Mouse (Mus musculus) heart, adult 9 months (tissue): ENCODE measurements around the gene Rraga.

Experiments
- DNase-seq, 2 experiments: peaks; one replicate each; pipeline ENCODE4 v3.0.0; 2022; ENCODE audit warnings: low spot score in 2 of 2

The Rraga gene

DNA sequence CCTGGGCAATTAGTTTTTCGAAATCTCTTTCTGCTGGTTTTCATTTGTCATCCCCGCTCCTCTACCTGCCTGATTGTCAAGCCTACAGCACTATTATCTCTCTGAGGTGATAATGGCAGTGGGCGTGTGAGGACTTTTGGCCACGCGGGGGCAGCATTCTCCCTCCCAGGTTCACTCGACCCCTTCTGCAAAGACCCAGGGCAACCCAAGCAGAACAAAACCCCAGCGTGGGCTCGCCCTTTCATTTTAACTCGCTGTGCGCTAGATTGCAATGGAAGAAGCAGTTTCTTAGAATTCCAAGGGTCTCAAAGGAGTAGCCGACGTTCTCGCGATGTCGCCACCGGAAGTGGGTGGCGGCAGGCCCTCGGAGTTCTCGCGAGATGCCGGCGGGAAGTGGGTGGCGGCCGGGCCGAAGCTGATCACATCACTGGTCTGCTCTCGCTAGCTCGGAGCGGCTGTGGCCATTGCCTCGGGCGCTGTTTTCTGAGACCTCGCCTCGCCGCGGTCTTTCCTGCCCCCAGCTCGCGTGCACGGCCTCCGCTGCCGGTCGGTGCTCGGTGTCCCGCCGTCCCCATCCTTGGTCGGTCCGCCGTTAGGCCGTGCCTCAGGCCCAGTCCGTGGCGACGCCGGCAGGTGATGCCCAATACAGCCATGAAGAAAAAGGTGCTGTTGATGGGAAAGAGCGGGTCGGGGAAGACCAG, at the start of gene Rraga:
Rraga (plus strand) TSS at position 386 of the 701 bp plus-strand sequence.
- DNase-seq, result peak; percentile 92 to 95

GRCm38 (mm10) chr4:86527162-86528136, 48.0 kb upstream of the Rraga start:
- DNase-seq, result peak in 1 of 2 experiments; percentile 2

DNA sequence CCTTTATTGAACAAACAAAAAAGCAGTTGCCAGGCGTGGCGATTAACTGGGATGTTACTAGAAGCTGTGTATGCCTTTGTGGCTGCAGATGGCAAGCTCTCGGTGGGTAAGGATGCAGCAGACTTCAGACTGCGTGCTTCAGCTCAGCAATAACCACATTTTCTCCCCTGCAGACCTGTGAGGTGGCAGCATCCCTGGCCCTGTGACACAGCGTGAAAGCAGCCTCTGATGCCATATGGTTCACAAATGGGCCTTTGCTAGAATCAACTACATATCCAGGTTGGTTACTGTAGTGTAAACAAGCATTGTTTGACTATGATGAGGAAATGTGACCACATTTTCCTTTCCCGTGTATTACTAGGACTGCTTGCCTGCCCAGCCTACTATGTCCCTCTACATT, 46.3 kb upstream of the Rraga start:
- no peak for DNase-seq

GRCm38 (mm10) chr4:86533406-86534090, 41.9 kb upstream of the Rraga start:
- no peak for DNase-seq

DNA sequence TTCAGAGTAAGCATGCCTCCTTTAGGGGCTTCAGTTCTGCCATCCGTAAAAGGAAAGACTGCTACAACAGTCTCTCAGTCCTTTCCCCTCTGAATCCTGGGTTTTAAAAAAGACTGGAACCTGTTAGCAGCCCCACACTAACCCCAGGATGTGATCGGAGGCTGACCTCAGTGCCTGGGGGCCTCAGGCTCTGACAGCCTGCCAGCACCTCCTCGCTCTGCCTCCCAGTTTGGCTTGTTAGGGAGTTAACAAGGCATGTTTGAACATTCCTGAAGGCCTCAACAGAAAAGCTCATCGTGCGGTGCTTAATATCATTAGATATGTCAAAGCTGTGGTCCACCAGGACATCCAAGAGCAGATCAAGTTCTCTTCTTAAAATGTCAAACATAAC, 41.4 kb upstream of the Rraga start:
- DNase-seq, result no peak

GRCm38 (mm10) chr4:86537972-86538371, 37.5 kb upstream of the Rraga start:
- peak in 1 of 2 experiments; percentile 10 for DNase-seq

DNA sequence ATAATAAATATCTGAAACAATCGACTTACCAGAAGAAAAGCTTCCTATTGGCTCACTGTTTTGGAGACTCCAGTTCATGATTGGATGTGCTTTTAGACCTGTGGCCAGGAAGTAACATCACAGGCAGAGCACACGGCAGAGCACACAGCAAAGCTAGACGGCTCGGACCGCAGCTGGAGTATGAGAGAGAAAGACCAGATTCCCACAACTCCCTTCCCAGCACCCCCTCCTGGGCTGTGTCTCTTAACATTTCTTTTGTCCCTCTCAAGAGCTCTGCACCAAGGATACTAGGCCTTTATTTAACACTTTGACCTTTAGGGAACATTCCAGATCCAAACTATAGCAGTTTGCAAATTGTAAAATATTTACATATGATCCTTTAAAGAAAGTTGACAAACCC, 36.5 kb upstream of the Rraga start:
- DNase-seq, result no peak

GRCm38 (mm10) chr4:86541573-86541972, 33.9 kb upstream of the Rraga start:
- DNase-seq, result no peak

DNA sequence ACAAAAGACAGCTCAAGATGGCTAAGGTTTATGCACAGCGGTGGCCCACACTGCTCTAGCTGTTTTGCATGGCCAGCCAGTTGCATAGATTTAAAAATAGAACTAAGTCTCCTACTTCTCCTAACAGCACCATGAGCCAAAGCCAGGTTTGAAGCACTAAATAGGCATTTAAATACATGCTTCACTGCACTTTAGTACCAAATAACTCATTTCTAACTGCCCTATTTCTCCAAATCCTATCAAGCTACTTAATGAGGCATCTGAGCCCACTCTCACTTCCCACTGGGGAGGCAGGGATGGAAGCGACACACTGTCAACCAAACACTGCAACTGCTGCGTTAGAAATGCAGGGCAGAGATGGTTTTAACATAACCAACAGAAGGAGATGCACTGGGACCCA, 31.5 kb upstream of the Rraga start:
- no peak for DNase-seq

DNA sequence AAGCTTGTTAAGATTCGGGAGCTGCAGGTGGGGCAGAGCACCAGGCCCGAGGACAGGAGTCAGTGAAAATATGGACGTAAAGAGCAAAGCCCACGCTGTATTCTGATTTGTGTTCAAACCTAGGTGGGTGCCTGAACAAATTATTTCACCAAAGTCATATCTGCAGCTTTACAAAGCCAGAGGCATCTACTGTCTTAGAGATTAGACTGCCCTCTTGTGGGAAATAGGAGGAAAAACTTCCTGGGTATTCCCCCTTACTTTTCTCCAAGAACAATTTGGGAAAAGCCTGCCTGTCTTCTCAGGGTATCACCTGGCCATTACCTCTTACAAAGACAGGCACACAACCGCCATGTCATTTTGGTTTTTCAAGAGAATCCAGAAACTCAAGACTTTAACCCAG, 29.9 kb upstream of the Rraga start:
- DNase-seq, result peak in 1 of 2 experiments; percentile 8

DNA sequence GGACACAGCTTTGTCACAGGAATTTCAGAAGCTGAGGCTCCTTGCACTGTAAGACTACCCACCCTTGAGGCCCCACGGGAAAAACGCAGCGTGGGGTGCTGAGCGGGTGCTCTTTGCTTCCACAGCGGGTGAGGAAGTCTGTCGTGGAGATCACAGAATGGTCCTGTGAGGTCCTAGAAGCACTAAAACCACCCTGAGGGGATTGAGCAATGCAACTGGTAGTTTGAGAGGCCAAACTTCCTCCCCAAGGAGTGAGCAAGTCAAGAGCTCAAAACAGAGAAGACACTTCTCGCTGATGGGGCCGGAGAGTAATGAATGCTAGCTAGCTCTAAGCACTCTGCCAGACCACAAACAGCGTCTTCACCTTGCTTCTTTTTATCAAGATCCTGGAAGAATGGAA, 27.1 kb upstream of the Rraga start:
- no peak for DNase-seq

DNA sequence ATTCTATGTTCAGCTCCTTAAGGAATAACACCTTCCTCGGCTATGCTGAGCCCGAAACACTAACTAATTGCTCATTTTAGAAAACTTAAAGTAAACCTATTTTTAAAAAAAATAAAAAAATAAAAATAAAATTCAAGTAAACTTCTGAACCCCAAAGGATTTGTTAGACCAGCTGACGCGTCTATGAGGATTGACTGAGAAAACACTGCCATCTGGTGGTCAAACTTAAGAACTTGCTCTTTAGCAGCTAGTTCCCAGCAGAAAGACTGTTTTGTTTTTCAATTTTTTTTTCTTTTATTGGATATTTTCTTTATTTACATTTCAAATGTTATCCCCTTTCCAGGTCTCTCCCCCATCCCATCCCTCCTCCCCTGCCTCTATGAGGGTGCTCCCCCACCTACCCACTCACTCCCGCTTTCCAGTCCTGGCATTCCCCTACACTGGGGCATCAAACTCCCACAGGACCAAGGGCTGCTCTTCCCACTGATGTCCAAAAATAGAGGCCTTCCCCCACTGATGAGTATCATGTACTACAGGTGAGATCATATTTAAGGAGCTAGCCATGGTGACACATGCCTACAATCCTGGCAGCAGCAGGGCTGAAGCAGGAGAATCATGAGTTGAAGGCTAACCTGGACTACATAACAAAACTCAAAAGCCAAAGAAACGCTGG, 20.3 kb upstream of the Rraga start:
- DNase-seq, result no peak

DNA sequence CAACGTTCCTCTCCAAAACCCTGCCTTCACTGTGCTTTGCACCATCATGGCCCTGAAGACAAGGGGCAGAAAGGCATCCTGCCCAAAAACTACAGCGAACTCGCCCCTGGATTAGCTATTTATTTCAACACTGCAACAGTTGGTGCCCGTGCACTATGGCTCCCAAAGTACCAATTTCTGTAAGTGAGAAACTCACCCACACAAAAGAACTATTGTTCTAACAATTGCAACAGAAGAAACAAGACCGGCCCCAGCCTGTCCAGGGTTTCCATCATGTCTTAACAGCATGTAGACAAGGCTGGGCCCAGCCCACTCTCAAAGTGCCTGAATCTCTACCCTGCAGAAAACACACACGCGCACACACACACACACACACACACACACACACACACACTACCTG, 18.1 kb upstream of the Rraga start:
- no peak for DNase-seq

DNA sequence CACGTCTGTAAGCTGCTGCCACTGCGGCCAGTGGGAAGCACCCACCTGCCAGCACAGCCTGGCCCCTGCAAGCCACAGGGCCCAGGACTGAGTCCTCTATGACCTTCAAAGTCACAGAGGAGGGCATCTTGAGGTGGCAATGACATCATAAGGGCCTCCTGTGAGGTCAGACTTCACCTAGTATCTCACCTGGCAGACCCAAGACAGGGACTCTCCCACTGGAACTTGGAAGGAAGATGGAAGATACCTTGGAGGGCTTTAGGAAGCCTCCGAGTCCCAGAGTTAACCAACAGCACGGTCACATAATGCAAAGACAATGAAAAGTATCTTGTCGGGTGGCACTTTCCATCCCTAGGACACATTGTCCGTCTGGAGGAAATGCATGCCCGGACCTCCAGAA, 17.2 kb upstream of the Rraga start, which contains the start of gene Saxo1:
Saxo1 (minus strand) TSS at position 101 of the 400 bp plus-strand sequence.
- DNase-seq, result no peak

GRCm38 (mm10) chr4:86559006-86559405, 16.5 kb upstream of the Rraga start:
- DNase-seq, result no peak

GRCm38 (mm10) chr4:86561061-86561460, 14.4 kb upstream of the Rraga start:
- no peak for DNase-seq

GRCm38 (mm10) chr4:86574939-86575282, 557 bp upstream of the Rraga start:
- peak in 1 of 2 experiments; percentile 8 for DNase-seq

GRCm38 (mm10) chr4:86576120-86576541, 663 bp downstream of the Rraga start:
- DNase-seq, result peak in 1 of 2 experiments; percentile 3

DNA sequence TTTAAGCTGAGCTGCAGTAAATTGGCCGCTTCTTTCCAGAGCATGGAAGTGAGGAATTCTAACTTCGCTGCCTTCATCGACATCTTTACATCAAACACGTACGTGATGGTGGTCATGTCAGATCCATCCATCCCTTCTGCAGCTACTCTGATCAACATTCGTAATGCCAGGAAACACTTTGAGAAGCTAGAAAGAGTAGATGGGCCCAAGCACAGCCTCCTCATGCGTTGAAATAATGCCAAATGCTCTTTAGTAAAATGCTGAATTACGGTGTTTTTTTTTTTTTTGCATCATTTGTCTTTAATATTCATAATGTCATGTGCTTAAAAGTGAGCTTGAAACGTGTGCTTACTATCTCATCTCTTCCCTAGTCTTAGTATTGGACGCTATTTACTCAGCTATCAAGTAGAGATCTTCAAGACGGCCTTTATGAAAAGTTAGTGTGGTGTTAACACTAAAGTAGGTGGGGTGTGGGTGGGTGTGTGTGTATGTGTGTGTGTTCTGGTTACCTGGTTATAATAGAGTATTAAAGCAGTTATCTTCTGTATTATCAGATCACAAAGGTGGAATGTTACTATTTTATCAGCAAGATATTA, 1.3 kb downstream of the Rraga start:
- DNase-seq, result no peak

DNA sequence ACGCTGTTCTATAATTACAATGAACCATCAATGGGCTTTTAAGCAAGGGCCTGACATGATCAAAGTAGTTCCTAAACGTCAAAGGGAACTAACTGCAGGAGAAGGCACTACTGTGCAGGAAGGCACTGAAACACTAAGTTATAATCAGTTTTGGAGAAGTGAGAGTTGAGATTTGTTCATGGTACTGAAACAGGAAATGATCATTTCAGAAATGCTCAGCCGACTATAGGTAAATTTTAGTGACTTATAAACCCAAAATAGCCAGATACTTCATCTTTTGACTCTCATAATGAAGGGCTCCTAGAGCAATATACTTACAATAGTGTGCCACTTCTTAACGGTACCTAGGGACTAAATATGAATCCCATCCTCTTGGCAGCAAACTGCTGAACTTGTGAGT, 4.6 kb downstream of the Rraga start:
- DNase-seq, result peak in 1 of 2 experiments; percentile 5

GRCm38 (mm10) chr4:86580591-86580990, 5.1 kb downstream of the Rraga start:
- DNase-seq, result no peak
